Mouse (Mus musculus) T-helper 1 cell (primary cell): ENCODE results near the gene Klhl35.

Experiments used
- in situ Hi-C: fragments of 300-600 bp; cut with MboI, MseI; formaldehyde crosslinking; loops from one replicate; pipeline ENCODE4 v1.15.1; 2025; ENCODE audit warnings: high pct_unique_total_duplicates

Klhl35 gene

GRCm38 (mm10) chr7:99450703-99451102, 15.1 kb upstream of the Klhl35 start:
- in situ Hi-C loops = loop anchor here (5.0 kb wide), 1 partner anchor 68 kb away; the partner anchor contains the start of gene Gdpd5

- in situ Hi-C loops = loop anchor here (5.0 kb wide), 1 partner anchor 71 kb away; the partner anchor contains the start of gene Gdpd5
These were observed 12.9 kb upstream of the Klhl35 start for GRCm38 (mm10) chr7:99452859-99453258.

DNA sequence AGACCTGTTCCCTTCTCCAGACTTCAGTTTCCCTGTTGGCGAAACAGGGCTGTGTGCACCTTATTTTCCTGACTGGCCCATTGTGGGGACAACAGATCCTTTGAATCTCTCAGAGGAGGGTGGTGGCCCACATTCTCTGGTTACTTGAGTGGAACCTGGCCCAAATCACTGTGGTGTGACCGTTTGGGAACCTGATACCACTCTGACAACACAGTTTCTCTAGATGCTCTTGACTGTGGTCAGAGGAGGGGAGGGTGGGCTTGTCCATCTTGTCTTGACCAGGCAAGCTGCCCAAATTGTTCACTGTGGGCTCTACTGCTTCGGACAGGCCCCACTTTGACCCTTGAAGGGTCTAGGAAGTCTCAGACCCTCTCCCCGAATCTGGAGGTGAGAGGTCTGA, 11.8 kb upstream of the Klhl35 start:
- in situ Hi-C loops = loop anchor here (5.0 kb wide), 1 partner anchor 72 kb away; the partner anchor contains the start of gene Gdpd5

DNA sequence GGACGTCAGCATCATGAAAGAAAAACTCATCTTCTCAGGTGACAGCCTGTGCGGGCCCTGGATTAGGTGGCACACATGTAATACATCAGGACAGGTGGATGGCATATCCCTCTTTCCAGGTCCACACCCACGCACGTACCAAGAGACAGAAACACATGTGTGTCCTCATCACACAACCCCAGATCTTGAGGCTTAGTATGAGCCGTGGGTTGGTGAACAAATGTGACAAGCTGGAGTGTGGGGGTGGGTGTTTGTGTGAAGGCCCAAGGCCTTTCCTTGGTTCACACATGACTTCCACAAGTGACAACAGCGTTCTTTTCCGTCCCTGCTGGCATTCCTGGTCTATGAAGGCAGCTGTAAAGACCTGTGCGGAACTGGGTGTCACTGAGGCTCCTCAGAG, 7.0 kb upstream of the Klhl35 start:
- in situ Hi-C loops = no loop called here

GRCm38 (mm10) chr7:99459888-99460652, 5.7 kb upstream of the Klhl35 start:
- in situ Hi-C loops = no loop called here

DNA sequence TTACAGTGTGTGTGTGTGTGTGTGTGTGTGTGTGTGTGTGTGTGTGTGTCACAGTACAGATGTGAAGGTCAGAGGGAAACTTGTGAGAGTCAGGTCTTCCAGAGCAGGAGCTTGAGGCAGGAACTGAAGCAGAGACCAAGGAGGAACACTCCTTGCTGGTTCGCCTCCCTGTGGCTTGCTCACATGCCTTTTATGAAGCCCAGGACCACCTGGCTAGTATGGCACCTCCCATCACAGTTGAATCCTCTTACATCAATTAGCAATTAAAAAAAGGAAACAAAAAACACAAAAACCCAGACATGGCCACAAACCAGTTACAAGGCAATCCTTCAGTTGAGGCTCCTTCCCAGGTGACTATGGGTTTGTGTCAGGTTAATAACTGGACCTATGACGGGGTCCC, 2.7 kb upstream of the Klhl35 start:
- in situ Hi-C loops = no loop called here

DNA sequence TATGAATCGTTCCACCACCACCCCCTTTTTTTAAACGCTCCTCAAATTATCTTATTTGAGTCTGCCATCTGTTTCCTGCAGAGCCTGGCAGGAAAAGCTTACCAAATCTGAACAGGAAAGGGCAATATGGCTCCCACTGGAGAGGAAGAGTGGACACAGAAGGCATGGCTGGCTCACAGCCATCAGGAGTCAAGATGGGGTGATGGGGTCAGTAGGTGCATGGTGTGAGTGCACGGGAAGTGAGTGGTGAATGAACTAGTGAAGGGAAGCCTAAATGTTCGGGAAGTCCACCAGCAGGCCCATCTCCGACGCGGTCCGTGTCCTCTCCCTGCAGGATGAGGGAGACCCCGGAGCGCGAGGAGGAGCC, 2.1 kb downstream of the Klhl35 start:
- in situ Hi-C loops = no loop called here

GRCm38 (mm10) chr7:99468283-99469132, 2.7 kb downstream of the Klhl35 start:
- in situ Hi-C loops = no loop called here

DNA sequence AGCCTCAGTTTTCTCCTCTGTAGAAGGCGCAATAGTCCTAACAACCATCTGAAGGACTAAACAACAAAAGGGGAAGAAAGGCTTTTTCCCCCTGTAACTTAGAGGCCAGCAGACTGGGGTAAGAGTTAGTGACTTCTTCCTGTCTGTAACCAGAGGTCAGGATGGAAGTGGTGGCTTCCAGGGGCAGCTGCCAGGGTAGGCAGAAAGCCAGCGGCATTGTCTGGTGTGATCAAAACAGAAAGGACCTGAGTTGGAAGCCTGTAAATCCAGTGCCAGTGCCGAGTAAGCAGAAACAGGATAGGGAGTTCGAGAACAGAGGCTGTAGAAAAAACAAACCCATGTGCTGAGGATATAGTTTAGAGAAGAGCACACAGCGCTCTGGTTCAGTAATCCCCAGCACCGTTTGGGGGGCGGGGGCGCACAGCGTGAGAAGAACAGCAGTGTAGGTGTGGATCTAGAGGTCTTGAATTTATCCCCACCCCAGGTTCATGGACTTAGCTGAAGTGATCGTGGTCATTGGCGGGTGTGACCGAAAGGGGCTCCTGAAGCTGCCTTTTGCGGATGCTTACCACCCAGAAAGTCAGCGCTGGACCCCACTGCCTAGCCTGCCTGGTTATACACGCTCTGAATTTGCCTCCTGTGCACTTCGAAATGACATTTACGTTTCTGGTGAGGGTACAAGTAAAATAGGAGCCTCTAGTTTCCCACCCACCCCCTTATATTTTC, 4.0 kb downstream of the Klhl35 start:
- in situ Hi-C loops = loop anchor here (10.0 kb wide), 1 partner anchor 395 kb away; the partner anchor contains the start of gene Spcs2

DNA sequence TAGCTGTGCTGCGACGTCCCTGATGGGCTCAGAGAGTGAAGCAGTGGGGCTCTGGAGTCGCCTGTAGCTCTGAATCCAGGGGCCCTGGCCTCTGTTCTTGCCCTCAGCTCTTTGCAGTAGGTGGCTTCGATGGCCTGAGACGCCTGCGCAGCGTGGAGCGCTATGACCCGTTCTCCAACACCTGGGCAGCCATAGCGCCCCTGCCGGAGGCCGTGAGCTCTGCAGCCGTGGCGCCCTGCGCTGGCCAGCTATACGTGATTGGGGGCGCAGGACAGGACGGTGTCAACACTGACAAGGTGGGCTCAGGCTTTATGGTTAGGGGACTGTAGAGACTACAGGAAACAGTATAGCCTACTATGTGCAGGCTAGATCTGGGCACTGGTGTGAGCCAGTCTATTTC, 5.8 kb downstream of the Klhl35 start:
- in situ Hi-C loops = loop anchor here (10.0 kb wide), 1 partner anchor 393 kb away; the partner anchor contains the start of gene Spcs2

- in situ Hi-C loops = loop anchor here (10.0 kb wide), 1 partner anchor 391 kb away; the partner anchor contains the start of gene Spcs2
These were observed 8.0 kb downstream of the Klhl35 start for GRCm38 (mm10) chr7:99473638-99474407.

- in situ Hi-C loops = loop anchor here (10.0 kb wide), 1 partner anchor 390 kb away; the partner anchor contains the start of gene Spcs2
These were observed 9.2 kb downstream of the Klhl35 start for GRCm38 (mm10) chr7:99474836-99475561.

GRCm38 (mm10) chr7:99475562-99475911, 9.7 kb downstream of the Klhl35 start:
- in situ Hi-C loops = loop anchor here (10.0 kb wide), 1 partner anchor 389 kb away; the partner anchor contains the start of gene Spcs2

DNA sequence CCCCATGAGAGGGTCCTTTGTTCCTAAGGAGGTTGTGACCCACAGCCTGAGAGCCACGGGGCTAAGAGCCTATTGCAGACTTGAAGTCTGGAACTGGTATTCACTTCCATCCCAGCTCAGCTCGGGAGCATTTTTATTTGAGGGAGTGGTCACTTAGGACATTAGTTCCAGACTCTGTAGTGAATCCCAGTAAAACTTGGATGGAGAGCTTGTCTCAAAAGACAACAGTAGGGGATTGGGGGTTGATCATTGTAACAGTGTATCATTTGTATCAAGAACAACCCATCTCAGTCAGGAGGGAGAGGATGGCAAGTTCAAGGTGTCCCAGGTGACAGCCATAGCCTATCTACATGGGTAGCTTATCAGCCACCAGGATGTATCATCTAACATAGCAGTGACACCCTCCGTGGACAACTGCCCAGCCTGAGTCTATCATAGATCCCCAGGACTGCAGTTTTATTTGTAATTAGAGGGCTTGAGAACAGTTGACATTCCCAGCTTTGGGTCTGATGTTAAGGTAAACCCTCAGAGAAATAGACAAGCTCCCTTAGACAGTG, 10.8 kb downstream of the Klhl35 start:
- in situ Hi-C loops = loop anchor here (10.0 kb wide), 1 partner anchor 388 kb away; the partner anchor contains the start of gene Spcs2

DNA sequence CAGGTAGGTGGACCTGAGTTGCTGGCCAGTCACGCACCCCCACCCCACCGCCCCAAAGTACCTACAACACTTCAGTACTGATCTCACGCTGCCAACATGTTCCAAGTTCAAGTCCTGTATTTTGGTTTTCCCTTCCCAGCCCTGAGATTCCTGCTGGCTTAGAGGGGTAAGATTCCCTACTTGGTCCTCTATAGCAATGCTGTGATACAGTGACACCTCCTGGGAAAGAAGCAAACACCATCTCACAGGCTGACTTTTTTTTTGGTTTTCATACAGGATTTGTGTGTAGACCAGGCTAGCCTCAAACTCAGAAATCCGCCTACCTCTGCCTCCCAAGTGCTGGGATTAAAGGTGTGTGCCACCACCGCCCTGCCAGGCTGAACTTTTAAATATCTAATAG, 11.4 kb downstream of the Klhl35 start:
- in situ Hi-C loops = loop anchor here (10.0 kb wide), 1 partner anchor 388 kb away; the partner anchor contains the start of gene Spcs2

DNA sequence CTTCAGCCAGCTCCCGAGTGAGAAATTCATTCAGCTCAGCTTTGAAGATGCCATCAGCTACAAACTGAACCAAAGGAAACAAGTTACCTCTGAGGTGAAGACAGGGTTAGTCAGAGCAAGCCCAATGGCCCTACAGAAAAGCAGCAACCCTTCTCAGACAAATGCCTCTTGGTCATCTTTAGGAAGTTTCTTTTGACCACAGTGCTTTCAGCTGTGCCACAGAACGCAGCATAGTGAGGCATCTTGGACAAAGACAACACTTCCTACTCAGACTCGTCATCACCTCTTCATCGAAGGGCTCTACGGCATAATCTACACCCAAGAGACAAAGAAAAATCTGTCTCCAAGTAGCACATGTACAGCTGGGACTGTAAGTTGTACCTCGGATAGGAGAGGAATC, 16.8 kb downstream of the Klhl35 start:
- in situ Hi-C loops = no loop called here

DNA sequence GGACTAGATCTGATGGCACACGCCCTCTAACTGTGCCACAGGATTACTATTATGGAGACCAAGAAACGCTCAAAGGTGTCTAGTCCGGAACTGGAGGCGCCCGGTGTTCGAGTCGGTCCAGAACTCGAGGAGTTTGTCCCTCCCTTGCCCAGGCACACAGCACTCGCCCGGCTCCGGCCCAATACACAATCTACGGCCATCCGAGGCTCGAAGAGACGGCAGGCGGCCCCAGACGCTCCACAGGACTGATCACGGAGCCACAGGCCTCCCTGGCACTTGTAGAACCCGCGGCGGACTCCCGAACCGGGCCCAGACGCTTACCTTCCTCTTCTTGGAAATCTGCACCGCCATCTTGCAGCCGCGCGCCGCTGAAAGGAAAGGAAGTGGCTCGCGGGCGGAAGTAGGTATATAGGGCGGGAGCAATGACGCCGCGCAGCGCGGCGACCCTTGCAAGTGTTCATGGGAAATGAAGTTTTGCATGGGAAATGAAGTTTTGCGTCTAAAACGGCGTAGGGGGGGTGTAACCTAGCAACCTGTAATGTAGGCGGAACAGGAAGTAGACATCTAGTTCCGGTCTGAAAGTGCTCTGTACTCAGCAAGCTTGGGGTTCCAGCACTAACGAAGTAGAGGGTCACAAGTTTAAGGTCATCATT, 17.6 kb downstream of the Klhl35 start, which contains the start of gene Rps3:
Gene Rps3, minus strand, starts transcription at position 468 of the 653 bp plus-strand sequence.
- in situ Hi-C loops = no loop called here

DNA sequence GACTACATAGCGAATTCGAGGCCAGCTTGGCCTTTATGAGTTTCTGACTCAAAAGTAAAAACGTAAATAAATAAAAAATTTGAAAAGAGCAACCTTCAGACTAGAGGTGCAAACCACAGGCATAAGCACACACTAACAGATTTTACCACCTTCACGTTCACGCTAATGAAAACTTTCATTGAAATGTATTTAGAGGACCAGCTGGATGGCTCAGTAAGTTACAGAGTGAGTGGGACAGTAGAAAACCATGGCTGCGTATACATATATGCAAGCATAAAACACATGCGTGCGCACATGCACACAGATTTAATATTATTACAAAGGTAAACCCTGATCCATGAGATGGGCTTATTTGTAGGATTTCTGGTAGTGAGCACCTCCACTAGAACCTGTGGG, 18.1 kb downstream of the Klhl35 start:
- in situ Hi-C loops = no loop called here

GRCm38 (mm10) chr7:99484679-99485078, 18.9 kb downstream of the Klhl35 start:
- in situ Hi-C loops = no loop called here
